Mouse (Mus musculus): ENCODE measurements around the gene Gabrb3.

The Gabrb3 gene

GRCm38 (mm10) chr7:57529954-57530353 is 110.5 kb downstream of the Gabrb3 start:
- DNase-seq (ENCODE audit: low read depth, low spot score): no peak

- no peak for DNase-seq (ENCODE audit: low read depth, low spot score)
These were observed 113.2 kb downstream of the Gabrb3 start for GRCm38 (mm10) chr7:57532676-57533075.

GRCm38 (mm10) chr7:57538565-57538964 is 119.1 kb downstream of the Gabrb3 start:
- peak; percentile 53 for DNase-seq (ENCODE audit: low read depth, low spot score)

- no peak for DNase-seq (ENCODE audit: low read depth, low spot score)
These were observed 141.4 kb downstream of the Gabrb3 start for GRCm38 (mm10) chr7:57560732-57561436.

- no peak for DNase-seq (ENCODE audit: low read depth, low spot score)
These were observed 144.9 kb downstream of the Gabrb3 start for GRCm38 (mm10) chr7:57564403-57564802.

- peak; percentile 86 for DNase-seq (ENCODE audit: low read depth, low spot score)
These were observed 171.2 kb downstream of the Gabrb3 start for GRCm38 (mm10) chr7:57590451-57591248.

- DNase-seq (ENCODE audit: low read depth, low spot score): peak; percentile 39
These were observed 171.7 kb downstream of the Gabrb3 start for GRCm38 (mm10) chr7:57591249-57591577.

GRCm38 (mm10) chr7:57591578-57592431 is 172.3 kb downstream of the Gabrb3 start:
- DNase-seq (ENCODE audit: low read depth, low spot score): peak; percentile 81

GRCm38 (mm10) chr7:57597341-57597740 is 177.8 kb downstream of the Gabrb3 start:
- no peak for DNase-seq (ENCODE audit: low read depth, low spot score)

- DNase-seq (ENCODE audit: low read depth, low spot score): no peak
These were observed 199.2 kb downstream of the Gabrb3 start for GRCm38 (mm10) chr7:57618697-57619096.

- DNase-seq (ENCODE audit: low read depth, low spot score): no peak
These were observed 200.5 kb downstream of the Gabrb3 start for GRCm38 (mm10) chr7:57620036-57620435.

- no peak for DNase-seq (ENCODE audit: low read depth, low spot score)
These were observed 204.2 kb downstream of the Gabrb3 start for GRCm38 (mm10) chr7:57623718-57624117.

GRCm38 (mm10) chr7:57635026-57635425 is 215.5 kb downstream of the Gabrb3 start:
- no peak for DNase-seq (ENCODE audit: low read depth, low spot score)

GRCm38 (mm10) chr7:57635687-57636086 is 216.2 kb downstream of the Gabrb3 start:
- no peak for DNase-seq (ENCODE audit: low read depth, low spot score)

- DNase-seq (ENCODE audit: low read depth, low spot score): no peak
These were observed 221.3 kb downstream of the Gabrb3 start for GRCm38 (mm10) chr7:57640796-57641195.

- no peak for DNase-seq (ENCODE audit: low read depth, low spot score)
These were observed 227.9 kb downstream of the Gabrb3 start for GRCm38 (mm10) chr7:57647345-57647744.

- DNase-seq (ENCODE audit: low read depth, low spot score): no peak
These were observed 228.8 kb downstream of the Gabrb3 start for GRCm38 (mm10) chr7:57648136-57648755.

- no peak for DNase-seq (ENCODE audit: low read depth, low spot score)
These were observed 257.9 kb downstream of the Gabrb3 start for GRCm38 (mm10) chr7:57677352-57677751.

GRCm38 (mm10) chr7:57689836-57690235 is 270.3 kb downstream of the Gabrb3 start:
- DNase-seq (ENCODE audit: low read depth, low spot score): no peak

GRCm38 (mm10) chr7:57700370-57700769 is 280.9 kb downstream of the Gabrb3 start:
- no peak for DNase-seq (ENCODE audit: low read depth, low spot score)

- DNase-seq (ENCODE audit: low read depth, low spot score): no peak
These were observed 281.6 kb downstream of the Gabrb3 start for GRCm38 (mm10) chr7:57701046-57701445.

- DNase-seq (ENCODE audit: low read depth, low spot score): no peak
These were observed 284.1 kb downstream of the Gabrb3 start for GRCm38 (mm10) chr7:57703580-57703979.
